Mouse (Mus musculus) hindbrain, embryonic 16.5 days (tissue): ENCODE data around the gene Hoxa11. TPM values are rescaled to one million over a fixed set of nuclear protein-coding genes. Genes with fewer than 3 reads are reported as not detected.

Experiments
- ATAC-seq: fragments of 200-750 bp; cut with Nextera tagmentation; 2 replicates; pipeline ENCODE4 v1.8.0; 2017; ENCODE audit warnings: moderate TSS enrichment, moderate library complexity
- H3K27ac ChIP-seq: fragments of 300-500 bp; sonication (generic); 2 replicates; pipeline ENCODE4 v1.5.1; 2014; ENCODE audit warnings: low read depth, mild to moderate bottlenecking, control low read depth, low read length, moderate library complexity
- H3K27me3 ChIP-seq: fragments of 300-500 bp; sonication (generic); replicated peaks from 2 replicates; pipeline ENCODE4 v1.6.1; 2014; ENCODE audit warnings: low read length; ENCODE audit not compliant: control insufficient read depth, insufficient read depth
- H3K36me3 ChIP-seq: fragments of 300-500 bp; sonication (generic); 2 replicates; pipeline ENCODE4 v1.6.1; 2014; ENCODE audit warnings: mild to moderate bottlenecking, low read length, moderate library complexity, mixed read lengths; ENCODE audit not compliant: control insufficient read depth, insufficient read depth
- H3K4me1 ChIP-seq: fragments of 300-500 bp; sonication (generic); 2 replicates; pipeline ENCODE4 v1.6.1; 2014; ENCODE audit warnings: low read depth, low read length; ENCODE audit not compliant: control insufficient read depth, insufficient read depth
- H3K4me2 ChIP-seq: fragments of 300-500 bp; sonication (generic); 2 replicates; pipeline ENCODE4 v1.6.1; 2014; ENCODE audit warnings: mild to moderate bottlenecking, low read length, control low read depth, moderate library complexity
- H3K4me3 ChIP-seq: fragments of 300-500 bp; sonication (generic); 2 replicates; pipeline ENCODE4 v1.5.1; 2014; ENCODE audit warnings: mild to moderate bottlenecking, low read length, control low read depth, moderate library complexity
- H3K9ac ChIP-seq: fragments of 300-500 bp; sonication (generic); 2 replicates; pipeline ENCODE4 v1.6.1; 2014; ENCODE audit warnings: low read depth, mild to moderate bottlenecking, control low read depth, low read length, moderate library complexity
- H3K9me3 ChIP-seq: fragments of 300-500 bp; sonication (generic); 2 replicates; pipeline ENCODE4 v1.6.1; 2014; ENCODE audit warnings: mild to moderate bottlenecking, low read length, moderate library complexity; ENCODE audit not compliant: control insufficient read depth
- WGBS: fragments of 180-500 bp; shearing (Covaris S2); extraction: QIAGEN DNeasy Blood & Tissue Kit; methylation state at CpG from one replicate; pipeline ENCODE4 v1.1.7; 2014; 5-methylcytosine and 5-hydroxymethylcytosine counted together
- polyA plus RNA-seq: library from polyadenylated mRNA; unstranded; fragments of >200 nt; fragmentation: Nextera tagmentation; extraction: Ambion mirVana; gene quantifications from 2 replicates; pipeline ENCODE4 v1.2.1, GENCODE M21; 2015

Gene Hoxa11
- polyA plus RNA-seq, 1 experiment from 2014 or later: not detected

- Histone ChIP-seq H3K4me2 (no peak overlapping the region), H3K9me3 (no peaks in the 10 kb centered on the region), H3K27me3 (peaks cover 70% of the 10 kb centered on the region), H3K36me3 (no peaks in the 10 kb centered on the region), H3K4me1 (no peaks in the 10 kb centered on the region), H3K4me3 (no peak overlapping the region), H3K27ac (no peak overlapping the region), H3K9ac (no peak overlapping the region)
- ATAC-seq: no peak
- WGBS: 12% methylated on average over 7 of the region's 7 CpGs
These were observed 5.7 kb upstream of the Hoxa11 start for GRCm38 (mm10) chr6:52251177-52251879.

GRCm38 (mm10) chr6:52249826-52250225 is 4.2 kb upstream of the Hoxa11 start:
- Histone ChIP-seq H3K4me1 (no peaks in the 10 kb centered on the region), H3K36me3 (no peaks in the 10 kb centered on the region), H3K9ac (no peak overlapping the region), H3K4me2 (no peak overlapping the region), H3K27ac (no peak overlapping the region), H3K4me3 (no peak overlapping the region), H3K27me3 (peaks cover 74% of the 10 kb centered on the region), H3K9me3 (peaks cover 4% of the 10 kb centered on the region; the same call in 1 of the 2 replicates)
- WGBS: 3% methylated on average over 4 of the region's 4 CpGs
- ATAC-seq: no peak

- H3K4me1 ChIP-seq: no peaks in the 10 kb centered on the region
- H3K36me3 ChIP-seq: no peaks in the 10 kb centered on the region
- peaks cover 74% of the 10 kb centered on the region for H3K27me3 ChIP-seq
- under 1% methylated on average over 16 of the region's 16 CpGs for WGBS
- no peak overlapping the region for H3K9ac ChIP-seq
- ATAC-seq: no peak
- peaks cover 4% of the 10 kb centered on the region; the same call in 1 of the 2 replicates for H3K9me3 ChIP-seq
- no peak overlapping the region for H3K4me2 ChIP-seq
- H3K4me3 ChIP-seq: no peak overlapping the region
- no peak overlapping the region for H3K27ac ChIP-seq
These were observed 3.8 kb upstream of the Hoxa11 start for GRCm38 (mm10) chr6:52249415-52249738.

GRCm38 (mm10) chr6:52248638-52249414 is 3.2 kb upstream of the Hoxa11 start:
- Histone ChIP-seq H3K4me3 (no peak overlapping the region), H3K4me1 (no peaks in the 10 kb centered on the region), H3K4me2 (no peak overlapping the region), H3K27me3 (peaks cover 76% of the 10 kb centered on the region), H3K36me3 (no peaks in the 10 kb centered on the region), H3K27ac (no peak overlapping the region), H3K9ac (no peak overlapping the region), H3K9me3 (peaks cover 4% of the 10 kb centered on the region; the same call in 1 of the 2 replicates)
- no peak for ATAC-seq
- WGBS: 1% methylated on average over 27 of the region's 27 CpGs

GRCm38 (mm10) chr6:52247766-52248637 is 2.4 kb upstream of the Hoxa11 start:
- no peak overlapping the region for H3K4me2 ChIP-seq
- H3K4me3 ChIP-seq: no peak overlapping the region
- peaks cover 81% of the 10 kb centered on the region for H3K27me3 ChIP-seq
- H3K9ac ChIP-seq: no peak overlapping the region
- 1% methylated on average over 23 of the region's 23 CpGs for WGBS
- H3K4me1 ChIP-seq: no peaks in the 10 kb centered on the region
- ATAC-seq: no peak
- H3K27ac ChIP-seq: no peak overlapping the region
- peaks cover 4% of the 10 kb centered on the region; the same call in 1 of the 2 replicates for H3K9me3 ChIP-seq
- no peaks in the 10 kb centered on the region for H3K36me3 ChIP-seq

- no peak overlapping the region for H3K27ac ChIP-seq
- no peak overlapping the region for H3K4me2 ChIP-seq
- H3K4me3 ChIP-seq: no peak overlapping the region
- no peaks in the 10 kb centered on the region for H3K4me1 ChIP-seq
- no peaks in the 10 kb centered on the region for H3K36me3 ChIP-seq
- 10% methylated on average over 3 of the region's 3 CpGs for WGBS
- peaks cover 84% of the 10 kb centered on the region for H3K27me3 ChIP-seq
- no peak overlapping the region for H3K9ac ChIP-seq
- ATAC-seq: no peak
- peaks cover 4% of the 10 kb centered on the region; the same call in 1 of the 2 replicates for H3K9me3 ChIP-seq
These were observed 1.3 kb upstream of the Hoxa11 start for GRCm38 (mm10) chr6:52246916-52247315.

- no peak for ATAC-seq
- H3K9me3 ChIP-seq: peaks cover 4% of the 10 kb centered on the region; the same call in 1 of the 2 replicates
- H3K4me2 ChIP-seq: no peak overlapping the region
- H3K9ac ChIP-seq: no peak overlapping the region
- peaks cover 84% of the 10 kb centered on the region for H3K27me3 ChIP-seq
- no peak overlapping the region for H3K27ac ChIP-seq
- H3K36me3 ChIP-seq: no peaks in the 10 kb centered on the region
- WGBS: under 1% methylated on average over 26 of the region's 26 CpGs
- H3K4me1 ChIP-seq: no peaks in the 10 kb centered on the region
- H3K4me3 ChIP-seq: no peak overlapping the region
These were observed 793 bp upstream of the Hoxa11 start for GRCm38 (mm10) chr6:52246403-52246803.

- WGBS: under 1% methylated on average over 67 of the region's 71 CpGs
- Histone ChIP-seq H3K9me3 (peaks cover 4% of the 10 kb centered on the region; the same call in 1 of the 2 replicates), H3K4me2 (no peak overlapping the region), H3K36me3 (no peaks in the 10 kb centered on the region), H3K4me1 (peaks cover 2% of the 10 kb centered on the region; the same call in 1 of the 2 replicates), H3K4me3 (no peak overlapping the region), H3K27me3 (peaks cover 85% of the 10 kb centered on the region), H3K27ac (no peak overlapping the region), H3K9ac (no peak overlapping the region)
- no peak for ATAC-seq
These were observed 412 bp downstream of the Hoxa11 start for GRCm38 (mm10) chr6:52245040-52245756.
